In the genomic region with DNA sequence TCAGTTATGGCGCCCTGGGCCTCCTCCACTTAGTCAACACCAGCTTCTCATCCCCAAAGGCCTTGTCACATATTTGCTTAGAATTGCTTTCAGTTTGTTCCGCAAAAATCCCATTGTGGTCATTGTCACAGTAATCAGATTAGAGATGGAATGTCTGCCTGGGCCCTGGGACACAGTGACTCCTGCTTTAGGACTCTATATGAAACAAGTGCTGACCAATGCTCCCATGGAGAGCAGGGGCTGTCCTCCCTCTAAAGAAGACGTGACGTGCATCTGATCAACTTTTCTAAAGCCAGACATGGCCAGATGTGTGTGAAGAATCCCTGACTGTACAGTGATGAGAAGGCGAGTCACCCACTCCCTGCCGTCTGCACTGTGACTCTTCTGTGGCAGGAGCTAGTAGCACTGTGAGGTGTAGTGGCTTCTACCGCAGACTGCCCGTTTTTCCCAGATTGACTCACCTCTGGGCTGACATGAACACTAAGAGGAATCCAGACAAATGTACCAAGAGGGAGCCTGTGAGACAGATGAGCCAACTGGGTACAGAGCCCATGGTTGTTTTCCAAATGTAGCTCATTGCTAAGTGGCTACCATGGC, we compare ENCODE assay signal across 29 mouse cellular contexts. TPM values are rescaled to one million over a fixed set of nuclear protein-coding genes. Genes with fewer than 3 reads are reported as not detected.
DNase-seq lines count a peak whose midpoint lies in the region; ATAC-seq and TF ChIP-seq lines count a peak whose summit lies in the region.
"Had no signal": no experiment of that assay in that cellular context is flagged by ENCODE, and none has a peak within 500 bp of the region (broad histone marks: within the 10 kb centered on the region; RNA-seq: fewer than 3 reads in every experiment).

No protein-coding gene starts in this region.

- no peak for TF ChIP-seq RAD21 in CH12.LX (IDR thresholded peaks at IDR 0.05; ENCODE audit: low read depth, low read length)

- H3K36me3 ChIP-seq in forebrain, embryonic 11.5 days (ENCODE audit: control insufficient read depth, insufficient read depth, low read length) = no peaks in the 10 kb centered on the region
- H3K36me3 ChIP-seq in forebrain, embryonic 13.5 days (ENCODE audit: poor library complexity, severe bottlenecking) = peaks cover 26% of the 10 kb centered on the region
- no peaks in the 10 kb centered on the region; the same call in 1 of the 2 replicates for H3K36me3 ChIP-seq in midbrain, embryonic 11.5 days (ENCODE audit: control insufficient read depth, insufficient read depth, low read length)
- H3K36me3 ChIP-seq in midbrain, embryonic 16.5 days (ENCODE audit: control insufficient read depth, insufficient read depth, low read length) = 0 out of 2 replicates have a peak, but pooled peaks cover 6% of the 10 kb centered on the region
- peaks cover 0 to 38% of the 10 kb centered on the region in 2 experiments for H3K36me3 ChIP-seq in CH12.LX (replicated peaks in 1 of 2; ENCODE audit: control insufficient read depth in 1 of 2, insufficient read depth in 1 of 2, low read length in 1 of 2)
- H3K36me3 ChIP-seq: hindbrain, embryonic 15.5 days had no signal

- no peaks in the 10 kb centered on the region for H3K4me1 ChIP-seq in forebrain, embryonic 11.5 days (replicated peaks; ENCODE audit: control insufficient read depth, insufficient read depth, low read length)
- H3K4me1 ChIP-seq in forebrain, embryonic 13.5 days = no peaks in the 10 kb centered on the region
- H3K4me1 ChIP-seq in midbrain, embryonic 11.5 days (ENCODE audit: control insufficient read depth, insufficient read depth, low read length) = peaks cover 12% of the 10 kb centered on the region
- no peaks in the 10 kb centered on the region for H3K4me1 ChIP-seq in midbrain, embryonic 16.5 days (ENCODE audit: control insufficient read depth, insufficient read depth, low read length)
- peaks cover 5 to 13% of the 10 kb centered on the region in 2 experiments; a peak in 3 of 4 replicates for H3K4me1 ChIP-seq in CH12.LX (ENCODE audit: control insufficient read depth in 1 of 2, insufficient read depth in 2 of 2)
- H3K4me1 ChIP-seq: embryonic facial prominence, embryonic 12.5 days; embryonic facial prominence, embryonic 15.5 days; forebrain, embryonic 10.5 days; forebrain, embryonic 15.5 days; heart, embryonic 15.5 days; hindbrain, embryonic 15.5 days had no signal

- dilution Hi-C loops in CH12.LX (cut with MboI; ENCODE audit: extremely low pct_ligation_motif_present, extremely low pct_unique_long_range_greater_than_20kb, low sequenced_read_pairs) = no loop called here

- no peak for TF ChIP-seq CTCF in CH12.LX (conservative IDR thresholded peaks at IDR 0.05 in 1 of 2, IDR thresholded peaks at IDR 0.05 in 1 of 2; ENCODE audit: low read depth in 2 of 2, low read length in 2 of 2)

- WGBS in forebrain, embryonic 11.5 days = 86% methylated on average over 8 of the region's 8 CpGs
- WGBS in forebrain, embryonic 13.5 days = 86% methylated on average over 8 of the region's 8 CpGs
- 56% methylated on average over 8 of the region's 8 CpGs for WGBS in midbrain, embryonic 11.5 days
- 42% methylated on average over 8 of the region's 8 CpGs for WGBS in midbrain, embryonic 16.5 days

- ATAC-seq in forebrain, embryonic 11.5 days (replicated peaks; ENCODE audit: low FRiP score) = no peak
- no peak for ATAC-seq in forebrain, embryonic 13.5 days
- peak; percentile 83 for ATAC-seq in midbrain, embryonic 11.5 days (ENCODE audit: low FRiP score)
- ATAC-seq in midbrain, embryonic 16.5 days = no peak
- no peak for ATAC-seq in activated CD4-positive, CD25-positive, alpha-beta regulatory T cell, adult 4 months
- ATAC-seq: CD4-positive, CD25-positive, alpha-beta regulatory T cell, adult 4 months; forebrain, embryonic 15.5 days; Patski had no signal

- TF ChIP-seq POLR2A in CH12.LX (IDR thresholded peaks at IDR 0.05; ENCODE audit: low read depth, low read length) = no peak

- no peak overlapping the region for H3K9ac ChIP-seq in forebrain, embryonic 11.5 days (ENCODE audit: low read length)
- no peak overlapping the region for H3K9ac ChIP-seq in forebrain, embryonic 13.5 days
- no peak overlapping the region for H3K9ac ChIP-seq in midbrain, embryonic 11.5 days (ENCODE audit: low read length)
- H3K9ac ChIP-seq in midbrain, embryonic 16.5 days (ENCODE audit: low read depth, low read length) = no peak overlapping the region
- H3K9ac ChIP-seq in CH12.LX (ENCODE audit: insufficient read depth, low read depth) = no peak overlapping the region
- H3K9ac ChIP-seq: embryonic facial prominence, embryonic 12.5 days; embryonic facial prominence, embryonic 15.5 days; forebrain, embryonic 15.5 days; heart, embryonic 12.5 days; heart, embryonic 15.5 days; hindbrain, embryonic 15.5 days had no signal

- H3K4me3 ChIP-seq in forebrain, embryonic 11.5 days (ENCODE audit: low read depth, low read length) = no peak overlapping the region
- no peak overlapping the region for H3K4me3 ChIP-seq in forebrain, embryonic 13.5 days
- no peak overlapping the region for H3K4me3 ChIP-seq in midbrain, embryonic 11.5 days (ENCODE audit: low read depth, low read length)
- no peak overlapping the region for H3K4me3 ChIP-seq in midbrain, embryonic 16.5 days (ENCODE audit: low read depth, low read length)
- H3K4me3 ChIP-seq in CH12.LX (replicated peaks in 1 of 3; ENCODE audit: low read depth in 2 of 3, low read length in 2 of 3, poor library complexity in 1 of 3) = no peak overlapping the region
- H3K4me3 ChIP-seq: embryonic facial prominence, embryonic 12.5 days; embryonic facial prominence, embryonic 15.5 days; erythroblast, embryonic 14.5 days; forebrain, embryonic 10.5 days; forebrain, embryonic 15.5 days; heart, embryonic 12.5 days; heart, embryonic 15.5 days; hindbrain, embryonic 15.5 days had no signal

- in situ Hi-C loops in CH12.LX (cut with MboI; ENCODE audit: low pct_ligation_motif_present, low pct_unique_long_range_greater_than_20kb, low sequenced_read_pairs) = no loop called here

- no peak overlapping the region for H3K4me2 ChIP-seq in forebrain, embryonic 11.5 days (ENCODE audit: low read depth, low read length, severe bottlenecking)
- H3K4me2 ChIP-seq in forebrain, embryonic 13.5 days = no peak overlapping the region
- no peak overlapping the region for H3K4me2 ChIP-seq in midbrain, embryonic 11.5 days
- H3K4me2 ChIP-seq in midbrain, embryonic 16.5 days (ENCODE audit: low read length) = no peak overlapping the region
- H3K4me2 ChIP-seq in CH12.LX (ENCODE audit: insufficient read depth, low read depth, poor library complexity, severe bottlenecking) = no peak overlapping the region
- H3K4me2 ChIP-seq: embryonic facial prominence, embryonic 12.5 days; embryonic facial prominence, embryonic 15.5 days; forebrain, embryonic 15.5 days; heart, embryonic 12.5 days; heart, embryonic 15.5 days; hindbrain, embryonic 15.5 days had no signal

- H3K9me3 ChIP-seq in forebrain, embryonic 11.5 days (ENCODE audit: control insufficient read depth, low read length) = no peaks in the 10 kb centered on the region
- H3K9me3 ChIP-seq in forebrain, embryonic 13.5 days (replicated peaks) = no peaks in the 10 kb centered on the region
- H3K9me3 ChIP-seq in midbrain, embryonic 11.5 days (ENCODE audit: control insufficient read depth, low read length) = no peaks in the 10 kb centered on the region
- no peaks in the 10 kb centered on the region for H3K9me3 ChIP-seq in midbrain, embryonic 16.5 days (replicated peaks; ENCODE audit: control insufficient read depth, low read length, poor library complexity, severe bottlenecking)
- H3K9me3 ChIP-seq in CH12.LX (replicated peaks; ENCODE audit: low read length) = no peaks in the 10 kb centered on the region
- H3K9me3 ChIP-seq: embryonic facial prominence, embryonic 12.5 days; embryonic facial prominence, embryonic 15.5 days; forebrain, embryonic 10.5 days; forebrain, embryonic 15.5 days; heart, embryonic 12.5 days; heart, embryonic 15.5 days; hindbrain, embryonic 15.5 days had no signal

- no peak for TF ChIP-seq EP300 in CH12.LX (IDR thresholded peaks at IDR 0.05; ENCODE audit: low read length)

- no peak overlapping the region for H3K27ac ChIP-seq in forebrain, embryonic 11.5 days (ENCODE audit: low read depth, low read length)
- no peak overlapping the region for H3K27ac ChIP-seq in forebrain, embryonic 13.5 days
- H3K27ac ChIP-seq in midbrain, embryonic 11.5 days (ENCODE audit: low read depth, low read length) = no peak overlapping the region
- no peak overlapping the region for H3K27ac ChIP-seq in midbrain, embryonic 16.5 days (ENCODE audit: low read length)
- no peak overlapping the region for H3K27ac ChIP-seq in CH12.LX (ENCODE audit: insufficient read depth, low read depth)
- H3K27ac ChIP-seq: embryonic facial prominence, embryonic 12.5 days; embryonic facial prominence, embryonic 15.5 days; forebrain, embryonic 10.5 days; forebrain, embryonic 15.5 days; heart, embryonic 15.5 days; hindbrain, embryonic 15.5 days had no signal

- H3K27me3 ChIP-seq in forebrain, embryonic 11.5 days (ENCODE audit: control insufficient read depth, insufficient read depth, low read length) = no peaks in the 10 kb centered on the region
- no peaks in the 10 kb centered on the region for H3K27me3 ChIP-seq in forebrain, embryonic 13.5 days
- peaks cover 10% of the 10 kb centered on the region for H3K27me3 ChIP-seq in midbrain, embryonic 11.5 days (ENCODE audit: control insufficient read depth, insufficient read depth, low read length)
- H3K27me3 ChIP-seq in midbrain, embryonic 16.5 days (ENCODE audit: control insufficient read depth, insufficient read depth, low read depth, low read length) = no peaks in the 10 kb centered on the region
- no peaks in the 10 kb centered on the region for H3K27me3 ChIP-seq in CH12.LX (replicated peaks)
- H3K27me3 ChIP-seq: embryonic facial prominence, embryonic 12.5 days; embryonic facial prominence, embryonic 15.5 days; forebrain, embryonic 15.5 days; heart, embryonic 12.5 days; heart, embryonic 15.5 days; hindbrain, embryonic 15.5 days; Patski had no signal

- DNase-seq in forebrain, embryonic 11.5 days (ENCODE audit: low spot score) = peak; percentile 44
- DNase-seq in midbrain, embryonic 11.5 days (ENCODE audit: low spot score, missing footprints) = peak; percentile 78
- no peak for DNase-seq in CH12.LX (ENCODE audit: extremely low read depth)
- peak; percentile 44 for DNase-seq in fibroblast of lung, adult 2 months (ENCODE audit: low read depth)
- no peak for DNase-seq in urinary bladder, postnatal 10 days (ENCODE audit: low spot score)
- DNase-seq: adrenal gland, adult 2 months; adrenal gland, postnatal 14 days; B cell, adult 2 months; cerebellum, adult 11 months; cerebellum, adult 2 months; cerebellum, adult 9-11 months; cerebellum, postnatal 25 days; gastrocnemius, postnatal 25 days; heart, adult 18-20 months; heart, postnatal 10 days; heart, postnatal 36 days had no signal

- no peaks in the 10 kb centered on the region for H3K79me2 ChIP-seq in CH12.LX (replicated peaks; ENCODE audit: control insufficient read depth, extremely low read depth, insufficient read depth, poor library complexity, severe bottlenecking)

RNA-seq across cellular contexts. Expression of a gene that starts 46.7 kb away (rescaled TPM):
- polyA plus RNA-seq in forebrain, embryonic 11.5 days (2014; fragmentation: Nextera tagmentation; extraction: Ambion mirVana) = 251 and 261 TPM in 2 replicates
- polyA plus RNA-seq in forebrain, embryonic 13.5 days (2015; fragmentation: Nextera tagmentation; extraction: Ambion mirVana) = 272 and 281 TPM in 2 replicates
- 275 and 291 TPM in 2 replicates for polyA plus RNA-seq in midbrain, embryonic 11.5 days (2014; fragmentation: Nextera tagmentation; extraction: Ambion mirVana)
- polyA plus RNA-seq in midbrain, embryonic 16.5 days (2015; fragmentation: Nextera tagmentation; extraction: Ambion mirVana) = 180 and 188 TPM in 2 replicates
- total RNA-seq in CH12.LX (2012; rRNA removed) (60.2 and 66.0 TPM in 2 replicates), CH12.LX (2014; rRNA removed) (133 and 135 TPM in 2 replicates)
- polyA plus RNA-seq in CH12.LX (2012; ENCODE audit: insufficient read length, low read depth) = 154 and 168 TPM in 2 replicates
- polyA plus RNA-seq in activated CD4-positive, CD25-positive, alpha-beta regulatory T cell, adult 4 months (2017; shearing (Covaris generic)) = 100 to 1,000 TPM; 216 to 267 TPM

Comparison
In these comparisons a context has a peak if more than half of its experiments do, and no peak if none do; other contexts are left out.
1. DNase-seq: peak in forebrain, embryonic 11.5 days (single experiment), midbrain, embryonic 11.5 days (single experiment) and fibroblast of lung, adult 2 months (single experiment); none in CH12.LX (single experiment) and urinary bladder, postnatal 10 days (single experiment).